Mouse (Mus musculus) 3T3-L1 (cell line): ENCODE measurements at regions not wholly inside any gene's neighbourhood (a gene's known extent, or its start where the extent isn't known, plus 50 kb on each side); places are given as distances from the start of the nearest gene placed in this dataset.

Experiments used
- DNase-seq: peaks from one replicate; pipeline ENCODE4 v3.0.0-alpha.2; 2015; ENCODE audit warnings: low read depth, low spot score

DNA sequence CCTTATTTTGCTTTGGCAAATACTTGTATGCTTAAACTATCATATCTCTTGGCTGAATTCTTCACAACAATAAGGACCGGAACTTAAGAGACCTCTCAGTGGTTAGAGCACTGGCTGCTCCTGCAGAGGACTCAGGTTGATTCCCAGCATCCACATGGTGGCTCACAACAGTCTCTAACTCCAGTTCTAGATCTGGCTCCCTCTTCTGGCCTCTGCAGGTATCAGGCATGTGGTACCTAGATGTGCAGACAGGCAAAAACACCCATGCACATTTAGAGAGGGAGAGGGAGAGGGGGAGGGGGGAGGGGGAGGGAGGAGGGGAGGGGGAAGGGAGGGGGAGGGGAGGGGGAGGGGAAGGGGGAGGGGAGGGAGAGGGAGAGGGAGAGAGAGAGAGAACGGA, 80.0 kb upstream of the Sfswap start:
- no peak for DNase-seq

DNA sequence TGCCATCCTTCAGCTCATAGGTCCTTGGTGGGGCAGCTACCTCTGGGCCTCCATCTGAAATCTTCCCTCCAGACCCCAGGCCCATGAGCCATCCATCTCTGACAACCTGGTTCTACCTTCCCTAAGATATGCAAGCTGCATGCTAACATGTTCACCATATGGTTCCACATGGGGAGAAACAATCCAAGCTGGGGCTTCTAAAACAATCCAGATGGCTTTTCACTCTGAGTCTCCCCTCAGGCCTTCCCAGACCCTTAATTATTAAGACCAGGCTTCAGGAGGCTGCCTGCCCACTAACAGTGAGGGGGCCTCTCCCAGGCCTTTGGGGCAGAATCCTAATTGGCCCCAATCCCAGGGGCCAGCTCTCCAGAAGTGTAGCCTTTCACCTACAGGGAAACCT, 71.1 kb upstream of the Sfswap start:
- DNase-seq: no peak

DNA sequence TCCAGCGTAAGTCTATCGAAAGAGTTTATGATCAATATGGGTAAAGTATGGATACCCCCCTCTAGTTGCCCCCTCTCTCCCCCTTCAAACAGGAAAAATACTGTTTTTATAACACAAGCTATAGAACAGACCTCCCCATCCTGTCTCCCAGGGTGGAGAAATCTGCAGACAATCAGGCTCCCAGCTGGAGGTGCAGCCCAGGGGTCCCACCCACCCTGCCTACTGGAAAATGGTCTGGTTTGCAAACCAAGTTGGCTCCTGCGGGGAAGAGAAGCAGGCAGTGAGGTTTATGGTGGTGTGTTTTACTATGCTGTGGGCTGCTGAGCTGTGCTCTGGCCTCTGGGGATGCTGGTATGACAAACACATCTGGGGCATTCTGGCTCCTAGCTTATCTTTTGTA, 70.7 kb upstream of the Sfswap start:
- DNase-seq: no peak

DNA sequence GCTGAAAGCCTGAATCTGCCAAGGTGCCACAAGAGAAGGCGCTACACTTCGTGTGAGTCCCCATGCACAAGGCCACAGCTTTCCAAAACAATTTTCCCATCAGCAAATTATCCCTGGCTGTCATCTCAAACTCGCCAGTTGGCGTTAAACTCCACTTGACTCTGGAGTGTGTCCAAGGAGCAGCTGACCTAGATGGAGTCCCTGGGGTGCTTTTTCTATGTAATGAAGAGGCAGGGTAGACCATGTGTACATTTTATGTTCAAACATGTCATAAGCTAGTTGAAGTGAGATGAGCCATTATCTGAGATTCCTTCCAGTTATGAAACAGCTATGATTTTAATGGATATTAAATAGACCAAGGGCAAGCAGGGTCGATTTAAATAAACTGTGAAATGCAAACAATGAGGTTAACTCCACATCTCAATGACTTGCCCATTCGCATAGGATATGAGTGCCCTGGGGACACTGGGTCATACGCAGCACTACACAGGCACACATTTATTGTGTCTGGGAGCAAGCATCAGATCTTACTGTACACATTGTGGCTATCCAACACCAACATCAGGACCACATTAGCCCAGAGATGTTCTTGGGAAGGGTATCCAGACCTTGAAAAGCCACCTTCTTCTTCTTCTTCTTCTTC, 51.0 kb upstream of the Sfswap start:
- DNase-seq: no peak
